Mouse (Mus musculus) heart, embryonic 13.5 days (tissue): ENCODE data around the gene Mboat2. TPM values are rescaled to one million over a fixed set of nuclear protein-coding genes. Genes with fewer than 3 reads are reported as not detected.

ENCODE experiments used
- ATAC-seq: fragments of 200-750 bp; cut with Nextera tagmentation; 2 replicates; pipeline ENCODE4 v1.8.0; 2017; ENCODE audit warnings: moderate TSS enrichment; ENCODE audit not compliant: insufficient number of reproducible peaks, low FRiP score, low TSS enrichment; ENCODE audit errors: extremely low read depth
- H3K27ac ChIP-seq: fragments of 300-500 bp; sonication (generic); replicated peaks from 2 replicates; pipeline ENCODE4 v1.5.1; 2015; ENCODE audit warnings: moderate library complexity, mild to moderate bottlenecking, inconsistent platforms
- H3K27me3 ChIP-seq: fragments of 300-500 bp; sonication (generic); replicated peaks from 2 replicates; pipeline ENCODE4 v1.6.1; 2015; ENCODE audit warnings: mild to moderate bottlenecking, inconsistent platforms
- H3K36me3 ChIP-seq: fragments of 300-500 bp; sonication (generic); 2 replicates; pipeline ENCODE4 v1.6.1; 2015; ENCODE audit warnings: mild to moderate bottlenecking, inconsistent platforms
- H3K4me1 ChIP-seq: fragments of 300-500 bp; sonication (generic); 2 replicates; pipeline ENCODE4 v1.6.1; 2015; ENCODE audit warnings: inconsistent platforms
- H3K4me2 ChIP-seq: fragments of 300-500 bp; sonication (generic); 2 replicates; pipeline ENCODE4 v1.6.1; 2015; ENCODE audit warnings: inconsistent platforms, mild to moderate bottlenecking, moderate library complexity
- H3K4me3 ChIP-seq: fragments of 300-500 bp; sonication (generic); 2 replicates; pipeline ENCODE4 v1.5.1; 2015; ENCODE audit warnings: moderate library complexity, mild to moderate bottlenecking, inconsistent platforms
- H3K9ac ChIP-seq: fragments of 300-500 bp; sonication (generic); 2 replicates; pipeline ENCODE4 v1.6.1; 2015; ENCODE audit warnings: inconsistent platforms, mild to moderate bottlenecking, moderate library complexity
- H3K9me3 ChIP-seq: fragments of 300-500 bp; sonication (generic); 2 replicates; pipeline ENCODE4 v1.6.1; 2016; ENCODE audit warnings: inconsistent platforms
- WGBS: fragments of 180-500 bp; shearing (Covaris S2); methylation state at CpG from one replicate; pipeline ENCODE4 v1.1.7; 2015; ENCODE audit warnings: mixed read lengths; 5-methylcytosine and 5-hydroxymethylcytosine counted together
- polyA plus RNA-seq: library from polyadenylated mRNA; unstranded; fragments of >200 nt; fragmentation: Nextera tagmentation; extraction: Ambion mirVana; gene quantifications from 2 replicates; pipeline ENCODE4 v1.2.1, GENCODE M21; 2015

Gene Mboat2
- polyA plus RNA-seq, 1 experiment from 2014 or later = 27.7 TPM

GRCm38 (mm10) chr12:24902736-24903135 lies 72.1 kb downstream of the Mboat2 start:
- no peaks in the 10 kb centered on the region for H3K9me3 ChIP-seq
- H3K4me1 ChIP-seq = peaks cover 23% of the 10 kb centered on the region
- H3K4me3 ChIP-seq = no peak overlapping the region
- no peak overlapping the region for H3K4me2 ChIP-seq
- H3K27me3 ChIP-seq = no peaks in the 10 kb centered on the region
- H3K27ac ChIP-seq = no peak overlapping the region
- no peak for ATAC-seq
- H3K36me3 ChIP-seq = peaks cover 45% of the 10 kb centered on the region
- no peak overlapping the region for H3K9ac ChIP-seq
- 94% methylated on average over 5 of the region's 5 CpGs for WGBS

DNA sequence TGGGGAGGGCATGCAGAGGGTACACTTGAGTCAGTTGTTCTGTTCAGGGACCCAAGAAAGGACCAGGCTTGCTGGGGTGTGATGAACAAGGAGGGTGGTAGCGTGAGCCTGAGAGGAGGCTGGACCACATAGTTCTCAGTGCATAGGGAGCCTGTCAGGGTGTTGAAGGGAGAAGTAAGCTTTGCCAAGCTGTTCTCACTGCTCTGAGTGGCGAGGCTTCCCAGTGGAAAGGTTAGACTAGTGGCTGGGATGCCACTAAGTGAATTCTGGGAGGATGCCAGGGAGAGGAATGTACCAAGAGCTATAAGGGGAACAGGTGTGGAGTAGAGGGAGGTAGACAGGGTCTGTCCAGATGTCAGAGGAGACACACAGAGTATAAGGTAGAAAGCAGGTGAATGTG lies 77.2 kb downstream of the Mboat2 start:
- no peaks in the 10 kb centered on the region for H3K27me3 ChIP-seq
- H3K27ac ChIP-seq = no peak overlapping the region
- H3K4me2 ChIP-seq = no peak overlapping the region
- peaks cover 48% of the 10 kb centered on the region for H3K4me1 ChIP-seq
- no peak overlapping the region for H3K4me3 ChIP-seq
- 64% methylated on average over 2 of the region's 2 CpGs for WGBS
- peaks cover 25% of the 10 kb centered on the region for H3K36me3 ChIP-seq
- H3K9me3 ChIP-seq = no peaks in the 10 kb centered on the region
- no peak for ATAC-seq
- no peak overlapping the region for H3K9ac ChIP-seq

GRCm38 (mm10) chr12:24909679-24910078 lies 79.0 kb downstream of the Mboat2 start:
- 0 out of 2 replicates have a peak overlapping the region, but pooled peaks have one; percentile 14 for H3K9ac ChIP-seq
- H3K4me3 ChIP-seq = no peak overlapping the region
- no peaks in the 10 kb centered on the region for H3K27me3 ChIP-seq
- peaks cover 57% of the 10 kb centered on the region for H3K4me1 ChIP-seq
- H3K4me2 ChIP-seq = no peak overlapping the region
- peak overlapping the region; percentile 70 for H3K27ac ChIP-seq
- ATAC-seq = no peak
- peaks cover 15% of the 10 kb centered on the region for H3K36me3 ChIP-seq
- 62% methylated on average over 7 of the region's 7 CpGs for WGBS
- no peaks in the 10 kb centered on the region for H3K9me3 ChIP-seq

DNA sequence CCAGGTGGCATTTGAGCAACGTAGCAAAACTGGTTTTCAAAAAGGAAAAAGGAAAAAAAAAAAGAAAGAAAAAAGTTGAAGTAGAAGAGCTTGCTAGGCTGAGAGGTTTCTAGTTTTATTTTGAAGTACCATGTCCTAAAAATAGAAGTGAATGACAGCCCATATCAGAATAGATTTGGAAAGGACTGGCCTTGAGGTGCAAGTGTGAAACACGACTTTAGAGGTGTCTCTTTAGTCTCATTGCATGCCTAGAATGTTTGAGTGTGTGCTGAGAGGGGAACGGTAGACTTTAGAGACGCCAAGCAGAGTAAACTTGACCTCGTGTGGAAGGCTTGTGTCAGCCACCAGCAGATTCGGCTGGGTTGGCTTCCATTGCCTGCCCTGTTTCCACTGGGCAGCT lies 81.5 kb downstream of the Mboat2 start:
- peak overlapping the region; percentile 88 for H3K27ac ChIP-seq
- H3K36me3 ChIP-seq = peaks cover 29% of the 10 kb centered on the region
- peak overlapping the region; percentile 44 for H3K4me2 ChIP-seq
- peaks cover 52% of the 10 kb centered on the region for H3K4me1 ChIP-seq
- no peak overlapping the region for H3K4me3 ChIP-seq
- WGBS = 25% methylated on average over 6 of the region's 6 CpGs
- H3K27me3 ChIP-seq = no peaks in the 10 kb centered on the region
- no peaks in the 10 kb centered on the region for H3K9me3 ChIP-seq
- peak overlapping the region; percentile 61; the same call in 1 of the 2 replicates for H3K9ac ChIP-seq
- no peak for ATAC-seq

GRCm38 (mm10) chr12:24912876-24913275 lies 82.2 kb downstream of the Mboat2 start:
- Histone ChIP-seq H3K27ac (peak overlapping the region; percentile 88), H3K4me2 (peak overlapping the region; percentile 44), H3K9ac (peak overlapping the region; percentile 61; the same call in 1 of the 2 replicates), H3K9me3 (no peaks in the 10 kb centered on the region), H3K27me3 (no peaks in the 10 kb centered on the region), H3K4me3 (no peak overlapping the region), H3K4me1 (peaks cover 46% of the 10 kb centered on the region), H3K36me3 (peaks cover 36% of the 10 kb centered on the region)
- 91% methylated on average over 1 of the region's 1 CpGs for WGBS
- ATAC-seq = no peak

DNA sequence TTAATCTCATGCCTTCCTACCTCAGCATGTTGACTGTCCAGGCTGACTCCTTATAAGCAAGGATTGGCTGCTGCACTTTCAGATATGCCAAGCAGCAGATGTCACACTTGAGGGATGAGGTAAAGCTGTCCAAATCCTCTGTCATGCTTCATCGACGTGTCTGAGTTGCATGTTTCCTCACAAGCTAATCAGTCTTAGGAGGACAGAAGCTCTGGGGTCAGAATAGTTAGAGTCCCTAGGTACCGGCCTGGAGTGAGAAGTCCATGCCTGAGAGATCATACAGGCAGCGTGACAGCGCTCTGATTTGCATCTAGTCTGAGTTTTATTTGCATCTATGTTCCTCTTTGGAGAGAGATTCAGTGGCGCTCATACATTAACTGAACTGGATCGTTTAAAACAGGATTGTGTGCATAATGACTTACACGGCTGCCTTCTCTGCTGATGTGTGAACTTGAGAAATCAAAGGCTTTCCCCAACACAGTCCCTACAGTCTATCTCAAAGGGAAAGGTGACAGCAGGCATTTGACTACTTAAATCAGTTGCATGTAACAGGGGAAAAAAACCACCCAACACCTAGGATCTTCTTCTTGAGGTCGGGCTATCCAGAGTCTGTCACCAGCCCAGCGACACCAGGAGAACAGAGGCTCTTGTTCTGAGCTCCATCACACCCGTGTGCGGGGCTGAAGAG lies 88.0 kb downstream of the Mboat2 start:
- Histone ChIP-seq H3K27ac (0 out of 2 replicates have a peak overlapping the region, but pooled peaks have one; percentile 7), H3K9me3 (no peaks in the 10 kb centered on the region), H3K4me3 (no peak overlapping the region), H3K4me2 (no peak overlapping the region), H3K36me3 (peaks cover 38% of the 10 kb centered on the region), H3K4me1 (peaks cover 10% of the 10 kb centered on the region), H3K27me3 (no peaks in the 10 kb centered on the region), H3K9ac (no peak overlapping the region)
- 68% methylated on average over 12 of the region's 12 CpGs for WGBS
- no peak for ATAC-seq

GRCm38 (mm10) chr12:24920861-24921260 lies 90.2 kb downstream of the Mboat2 start:
- 78% methylated on average over 1 of the region's 1 CpGs for WGBS
- H3K27ac ChIP-seq = no peak overlapping the region
- no peaks in the 10 kb centered on the region for H3K27me3 ChIP-seq
- no peak for ATAC-seq
- peaks cover 28% of the 10 kb centered on the region for H3K4me1 ChIP-seq
- no peaks in the 10 kb centered on the region for H3K9me3 ChIP-seq
- no peak overlapping the region for H3K9ac ChIP-seq
- no peak overlapping the region for H3K4me2 ChIP-seq
- peaks cover 27% of the 10 kb centered on the region for H3K36me3 ChIP-seq
- H3K4me3 ChIP-seq = no peak overlapping the region

- Histone ChIP-seq H3K4me3 (no peak overlapping the region), H3K4me1 (peaks cover 44% of the 10 kb centered on the region), H3K36me3 (peaks cover 5% of the 10 kb centered on the region; the same call in 1 of the 2 replicates), H3K9me3 (no peaks in the 10 kb centered on the region), H3K27ac (no peak overlapping the region; the same call in 1 of the 2 replicates), H3K9ac (no peak overlapping the region), H3K4me2 (no peak overlapping the region), H3K27me3 (no peaks in the 10 kb centered on the region)
- no peak for ATAC-seq
- 54% methylated on average over 4 of the region's 4 CpGs for WGBS
These were observed 93.3 kb downstream of the Mboat2 start for GRCm38 (mm10) chr12:24924003-24924402.

- ATAC-seq = no peak
- Histone ChIP-seq H3K9me3 (no peaks in the 10 kb centered on the region), H3K9ac (no peak overlapping the region), H3K4me1 (peaks cover 45% of the 10 kb centered on the region), H3K4me2 (no peak overlapping the region), H3K4me3 (no peak overlapping the region), H3K27me3 (no peaks in the 10 kb centered on the region), H3K36me3 (peaks cover 2% of the 10 kb centered on the region; the same call in 1 of the 2 replicates), H3K27ac (no peak overlapping the region)
- 69% methylated on average over 5 of the region's 5 CpGs for WGBS
These were observed 94.6 kb downstream of the Mboat2 start for GRCm38 (mm10) chr12:24925276-24925675.

DNA sequence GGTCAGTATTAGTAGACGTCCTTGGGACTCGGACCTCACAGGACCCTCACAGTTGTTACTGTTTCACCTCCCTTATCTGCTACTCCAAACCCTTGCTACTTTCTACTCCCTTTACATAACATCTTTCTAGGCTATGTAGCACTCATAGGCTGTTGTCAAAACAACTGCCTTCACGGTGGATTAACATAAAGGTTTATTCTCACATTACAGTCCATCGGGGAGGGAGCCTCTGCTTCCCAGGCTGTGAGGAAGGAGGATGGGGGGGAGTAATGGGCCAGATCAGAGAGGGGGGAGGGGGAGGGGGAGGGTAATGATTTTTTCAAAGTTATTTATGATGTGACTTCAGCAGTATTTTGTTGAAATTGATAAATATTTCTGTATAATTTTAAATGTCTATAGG lies 95.0 kb downstream of the Mboat2 start:
- no peak for ATAC-seq
- 40% methylated on average over 4 of the region's 4 CpGs for WGBS
- peaks cover 49% of the 10 kb centered on the region for H3K4me1 ChIP-seq

GRCm38 (mm10) chr12:24928051-24928748 lies 97.5 kb downstream of the Mboat2 start:
- H3K9ac ChIP-seq = peak overlapping the region; percentile 29; the same call in 1 of the 2 replicates
- no peak overlapping the region for H3K4me3 ChIP-seq
- H3K4me2 ChIP-seq = peak overlapping the region; percentile 20; the same call in 1 of the 2 replicates
- 55% methylated on average over 18 of the region's 18 CpGs for WGBS
- no peaks in the 10 kb centered on the region for H3K9me3 ChIP-seq
- no peak for ATAC-seq
- no peaks in the 10 kb centered on the region for H3K27me3 ChIP-seq
- H3K27ac ChIP-seq = peak overlapping the region; percentile 53
- H3K36me3 ChIP-seq = peaks cover 9% of the 10 kb centered on the region; the same call in 1 of the 2 replicates
- peaks cover 58% of the 10 kb centered on the region for H3K4me1 ChIP-seq

More for the DNA sequence above, 95.0 kb downstream of the Mboat2 start:
- no peak overlapping the region for H3K4me3 ChIP-seq
- H3K36me3 ChIP-seq = peaks cover 2% of the 10 kb centered on the region; the same call in 1 of the 2 replicates
- H3K27me3 ChIP-seq = no peaks in the 10 kb centered on the region
- no peaks in the 10 kb centered on the region for H3K9me3 ChIP-seq
- no peak overlapping the region for H3K9ac ChIP-seq
- H3K4me2 ChIP-seq = no peak overlapping the region
- no peak overlapping the region for H3K27ac ChIP-seq
